Mouse (Mus musculus) lung, adult 2 months (tissue): ENCODE results near the gene Rho. TPM values are rescaled to one million over a fixed set of nuclear protein-coding genes. Genes with fewer than 3 reads are reported as not detected.

Experiments
- DNase-seq: peaks from one replicate; pipeline ENCODE4 v3.0.0; 2022
- H3K4me1 ChIP-seq: fragments of 200-500 bp; 2 replicates; pipeline ENCODE4 v1.6.1; 2011; ENCODE audit warnings: low read length; ENCODE audit not compliant: control insufficient read depth, insufficient read depth
- H3K4me3 ChIP-seq: fragments of 200-500 bp; replicated peaks from 2 replicates; pipeline ENCODE3; 2011; ENCODE audit warnings: low read depth, mild to moderate bottlenecking, control low read depth, low read length; ENCODE audit errors: extremely low read depth
- CTCF ChIP-seq: fragments of 200-500 bp; IDR thresholded peaks from 2 replicates; pipeline ENCODE4 v1.5.1; 2011; ENCODE audit warnings: mild to moderate bottlenecking, low read length, control low read depth; ENCODE audit not compliant: insufficient read depth
- POLR2A ChIP-seq: fragments of 200-500 bp; IDR thresholded peaks from 2 replicates; pipeline ENCODE4 v1.6.1; 2011; ENCODE audit warnings: low read depth, mild to moderate bottlenecking, control low read depth, low read length, borderline replicate concordance; ENCODE audit errors: extremely low read depth
- WGBS: fragments of 180-500 bp; shearing (Covaris S2); methylation state at CpG from one replicate; pipeline ENCODE4 v1.1.7; 2018; 5-methylcytosine and 5-hydroxymethylcytosine counted together
- polyA plus RNA-seq: library from polyadenylated mRNA; depleted of rRNA; stranded (reverse); fragments of >200 nt; gene quantifications from 2 replicates; pipeline ENCODE4 v1.2.3, GENCODE M21; 2012; rRNA removed

The Rho gene
- polyA plus RNA-seq, result 1.0 and 1.3 TPM in 2 replicates

GRCm38 (mm10) chr6:115931639-115932038 lies at the start of gene Rho:
Gene Rho (plus strand): TSS chr6:115931748.
- no peaks in the 10 kb centered on the region for H3K4me1 ChIP-seq
- DNase-seq, result no peak
- WGBS, result 91% methylated on average over 14 of the region's 14 CpGs
- no peak within 1 kb of the TSS for H3K4me3 ChIP-seq
- no peak for TF ChIP-seq POLR2A
- no peak for TF ChIP-seq CTCF

GRCm38 (mm10) chr6:115884018-115884417 lies 47.5 kb upstream of the Rho start:
- no peak for DNase-seq
- Histone ChIP-seq H3K4me1 (peaks cover 4% of the 10 kb centered on the region; the same call in 1 of the 2 replicates), H3K4me3 (no peak overlapping the region)
- TF ChIP-seq CTCF, result no peak
- TF ChIP-seq POLR2A, result no peak

GRCm38 (mm10) chr6:115886894-115887293 lies 44.7 kb upstream of the Rho start:
- TF ChIP-seq POLR2A, result no peak
- no peak for TF ChIP-seq CTCF

GRCm38 (mm10) chr6:115888296-115888695 lies 43.3 kb upstream of the Rho start:
- peak; percentile 33; the same call in 1 of the 2 replicates for TF ChIP-seq CTCF
- TF ChIP-seq POLR2A, result no peak
- DNase-seq, result no peak
- Histone ChIP-seq H3K4me1 (peaks cover 8% of the 10 kb centered on the region), H3K4me3 (no peak overlapping the region)
- WGBS, result 98% methylated on average over 3 of the region's 3 CpGs

More at GRCm38 (mm10) chr6:115886894-115887293, 44.7 kb upstream of the Rho start:
- 55% methylated on average over 4 of the region's 4 CpGs for WGBS
- no peak overlapping the region for H3K4me3 ChIP-seq
- H3K4me1 ChIP-seq, result peaks cover 7% of the 10 kb centered on the region
- DNase-seq, result no peak

GRCm38 (mm10) chr6:115890601-115891000 lies 40.9 kb upstream of the Rho start:
- Histone ChIP-seq H3K4me3 (no peak overlapping the region), H3K4me1 (peaks cover 8% of the 10 kb centered on the region)
- no peak for TF ChIP-seq POLR2A
- TF ChIP-seq CTCF, result no peak
- 76% methylated on average over 8 of the region's 8 CpGs for WGBS
- no peak for DNase-seq

- TF ChIP-seq CTCF (no peak), POLR2A (no peak)
- 58% methylated on average over 6 of the region's 6 CpGs for WGBS
- Histone ChIP-seq H3K4me3 (no peak overlapping the region), H3K4me1 (peaks cover 8% of the 10 kb centered on the region)
- no peak for DNase-seq
These were observed 40.5 kb upstream of the Rho start for GRCm38 (mm10) chr6:115891061-115891460.

GRCm38 (mm10) chr6:115891497-115892061 lies 40.0 kb upstream of the Rho start:
- DNase-seq, result no peak
- Histone ChIP-seq H3K4me1 (peaks cover 8% of the 10 kb centered on the region), H3K4me3 (no peak overlapping the region)
- TF ChIP-seq POLR2A, result no peak
- TF ChIP-seq CTCF, result no peak
- 39% methylated on average over 8 of the region's 8 CpGs for whole genome bisulfite sequencing

GRCm38 (mm10) chr6:115892363-115892762 lies 39.2 kb upstream of the Rho start:
- Histone ChIP-seq H3K4me3 (no peak overlapping the region), H3K4me1 (peaks cover 8% of the 10 kb centered on the region)
- DNase-seq, result no peak
- 82% methylated on average over 3 of the region's 3 CpGs for WGBS
- no peak for TF ChIP-seq CTCF

GRCm38 (mm10) chr6:115896346-115896745 lies 35.2 kb upstream of the Rho start:
- peaks cover 6% of the 10 kb centered on the region for H3K4me1 ChIP-seq
- DNase-seq, result no peak
- 63% methylated on average over 1 of the region's 1 CpGs for WGBS
- no peak for TF ChIP-seq POLR2A
- TF ChIP-seq CTCF, result no peak
- H3K4me3 ChIP-seq, result no peak overlapping the region

GRCm38 (mm10) chr6:115897117-115897516 lies 34.4 kb upstream of the Rho start:
- no peak for DNase-seq

More at GRCm38 (mm10) chr6:115897117-115897516, 34.4 kb upstream of the Rho start:
- WGBS, result 58% methylated on average over 4 of the region's 4 CpGs
- no peak for TF ChIP-seq CTCF
- TF ChIP-seq POLR2A, result no peak
- no peak overlapping the region for H3K4me3 ChIP-seq
- peaks cover 8% of the 10 kb centered on the region for H3K4me1 ChIP-seq
